ENCODE assay signal across 32 mouse cellular contexts in the genomic region with DNA sequence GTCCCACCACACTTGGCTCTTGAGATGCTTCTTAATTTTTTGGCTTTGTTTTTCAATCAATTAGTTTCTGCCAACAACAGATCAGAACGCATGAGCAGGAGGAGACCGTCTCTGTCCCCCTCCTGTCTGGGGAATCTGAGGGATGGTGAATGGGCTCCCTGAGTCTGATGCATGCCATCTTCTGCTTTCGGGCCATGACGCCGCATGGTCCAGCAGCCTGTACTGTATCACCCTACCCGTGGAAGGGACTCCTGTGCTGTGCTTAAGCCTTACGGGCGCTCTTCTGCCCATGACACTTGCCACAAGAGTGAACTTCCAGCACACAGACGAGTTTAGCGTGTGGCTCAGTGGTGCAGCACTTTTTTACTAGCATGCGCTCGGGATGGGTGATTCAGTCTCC.
"Had no signal": no experiment of that assay in that cellular context is flagged by ENCODE, and none has a peak within 500 bp of the region (broad histone marks: within the 10 kb centered on the region; RNA-seq: fewer than 3 reads in every experiment).

No protein-coding gene starts in this region.

- H3K4me3 ChIP-seq: heart, embryonic 12.5 days; heart, embryonic 13.5 days; heart, embryonic 15.5 days; hindbrain, embryonic 10.5 days; hindbrain, embryonic 12.5 days; hindbrain, embryonic 13.5 days; hindbrain, embryonic 15.5 days; intestine, embryonic 15.5 days; kidney, embryonic 15.5 days; layer of hippocampus, adult 2 months; left cerebral cortex, adult 2 months had no signal

- H3K9ac ChIP-seq: heart, embryonic 12.5 days; heart, embryonic 13.5 days; heart, embryonic 15.5 days; hindbrain, embryonic 12.5 days; hindbrain, embryonic 13.5 days; hindbrain, embryonic 14.5 days; hindbrain, embryonic 15.5 days; intestine, embryonic 15.5 days; kidney, embryonic 15.5 days had no signal

- H3K36me3 ChIP-seq: intestine, embryonic 15.5 days had no signal

- H3K4me2 ChIP-seq: heart, embryonic 11.5 days; heart, embryonic 12.5 days; heart, embryonic 13.5 days; heart, embryonic 15.5 days; hindbrain, embryonic 12.5 days; hindbrain, embryonic 13.5 days; hindbrain, embryonic 14.5 days; hindbrain, embryonic 15.5 days; intestine, embryonic 15.5 days; kidney, embryonic 15.5 days had no signal

- H3K27ac ChIP-seq: heart, embryonic 13.5 days; heart, embryonic 15.5 days; hindbrain, embryonic 10.5 days; hindbrain, embryonic 12.5 days; hindbrain, embryonic 13.5 days; hindbrain, embryonic 14.5 days; hindbrain, embryonic 15.5 days; hindbrain, postnatal 0 days; intestine, embryonic 15.5 days; kidney, embryonic 15.5 days; kidney, postnatal 0 days; layer of hippocampus, adult 2 months; left cerebral cortex, adult 2 months had no signal

- H3K9me3 ChIP-seq: heart, embryonic 12.5 days; heart, embryonic 13.5 days; heart, embryonic 15.5 days; hindbrain, embryonic 10.5 days; hindbrain, embryonic 12.5 days; hindbrain, embryonic 13.5 days; hindbrain, embryonic 15.5 days; intestine, embryonic 15.5 days; kidney, embryonic 15.5 days had no signal

- DNase-seq: heart, postnatal 10 days; heart, postnatal 14 days; kidney, adult 11 months; kidney, adult 18-20 months; kidney, adult 2 months; kidney, adult 8-10 months; kidney, adult 9 months; kidney, postnatal 10 days; kidney, postnatal 14 days; kidney, postnatal 25 days; kidney, postnatal 36 days; kidney, postnatal 4 days; layer of hippocampus, adult 9-11 months; layer of hippocampus, postnatal 36 days had no signal

- H3K27me3 ChIP-seq: heart, embryonic 12.5 days; heart, embryonic 13.5 days; heart, embryonic 15.5 days; intestine, embryonic 15.5 days; kidney, embryonic 15.5 days had no signal

- ATAC-seq: hindbrain, embryonic 16.5 days; hindbrain, postnatal 0 days; inflammation-experienced regulatory T-cells, adult 6 months; intestine, embryonic 15.5 days; intestine, embryonic 16.5 days had no signal

- H3K4me1 ChIP-seq: heart, embryonic 12.5 days; heart, embryonic 13.5 days; heart, embryonic 15.5 days; intestine, embryonic 15.5 days; kidney, embryonic 15.5 days had no signal
